Mouse (Mus musculus): Measurements from ENCODE around the gene A830031A19Rik.

A830031A19Rik gene

GRCm38 (mm10) chr11:24074634-24075104 lies at the start of gene A830031A19Rik:
Gene A830031A19Rik, minus strand, starts transcription at chr11:24075054.
- DNase-seq (ENCODE audit: low spot score in 2 of 2): peak in 1 of 2 experiments; percentile 41

- DNase-seq (ENCODE audit: low spot score in 2 of 2): no peak
Observed at GRCm38 (mm10) chr11:24123991-24124390, 49.1 kb upstream of the A830031A19Rik start.

- no peak for DNase-seq (ENCODE audit: low spot score in 2 of 2)
Observed at GRCm38 (mm10) chr11:24122899-24123298, 48.0 kb upstream of the A830031A19Rik start.

GRCm38 (mm10) chr11:24121136-24121535 lies 46.3 kb upstream of the A830031A19Rik start:
- DNase-seq (ENCODE audit: low spot score in 2 of 2): no peak

- DNase-seq (ENCODE audit: low spot score in 2 of 2): peak in 1 of 2 experiments; percentile 10
Observed at GRCm38 (mm10) chr11:24116582-24117318, 41.9 kb upstream of the A830031A19Rik start.

GRCm38 (mm10) chr11:24116041-24116440 lies 41.2 kb upstream of the A830031A19Rik start:
- DNase-seq (ENCODE audit: low spot score in 2 of 2): peak in 1 of 2 experiments; percentile 18

- DNase-seq (ENCODE audit: low spot score in 2 of 2): peak in 1 of 2 experiments; percentile 14
Observed at GRCm38 (mm10) chr11:24115017-24115752, 40.3 kb upstream of the A830031A19Rik start.

- DNase-seq (ENCODE audit: low spot score in 2 of 2): no peak
Observed at GRCm38 (mm10) chr11:24111720-24112119, 36.9 kb upstream of the A830031A19Rik start.

GRCm38 (mm10) chr11:24110113-24110512 lies 35.3 kb upstream of the A830031A19Rik start:
- DNase-seq (ENCODE audit: low spot score in 2 of 2): no peak

- no peak for DNase-seq (ENCODE audit: low spot score in 2 of 2)
Observed at GRCm38 (mm10) chr11:24109388-24109787, 34.5 kb upstream of the A830031A19Rik start.

- no peak for DNase-seq (ENCODE audit: low spot score in 2 of 2)
Observed at GRCm38 (mm10) chr11:24108974-24109373, 34.1 kb upstream of the A830031A19Rik start.

- DNase-seq (ENCODE audit: low spot score in 2 of 2): no peak
Observed at GRCm38 (mm10) chr11:24107414-24107813, 32.6 kb upstream of the A830031A19Rik start.

GRCm38 (mm10) chr11:24103128-24103742 lies 28.4 kb upstream of the A830031A19Rik start:
- no peak for DNase-seq (ENCODE audit: low spot score in 2 of 2)

GRCm38 (mm10) chr11:24102372-24102771 lies 27.5 kb upstream of the A830031A19Rik start:
- DNase-seq (ENCODE audit: low spot score in 2 of 2): no peak

- peak in 1 of 2 experiments; percentile 32 for DNase-seq (ENCODE audit: low spot score in 2 of 2)
Observed at GRCm38 (mm10) chr11:24101625-24102024, 26.8 kb upstream of the A830031A19Rik start.

- peak; percentile 38 for DNase-seq (ENCODE audit: low spot score in 2 of 2)
Observed at GRCm38 (mm10) chr11:24100449-24101070, 25.7 kb upstream of the A830031A19Rik start.

GRCm38 (mm10) chr11:24099886-24100293 lies 25.0 kb upstream of the A830031A19Rik start:
- DNase-seq (ENCODE audit: low spot score in 2 of 2): peak in 1 of 2 experiments; percentile 74

- DNase-seq (ENCODE audit: low spot score in 2 of 2): no peak
Observed at GRCm38 (mm10) chr11:24099215-24099614, 24.4 kb upstream of the A830031A19Rik start.

- DNase-seq (ENCODE audit: low spot score in 2 of 2): no peak
Observed at GRCm38 (mm10) chr11:24098662-24099061, 23.8 kb upstream of the A830031A19Rik start.

- DNase-seq (ENCODE audit: low spot score in 2 of 2): no peak
Observed at GRCm38 (mm10) chr11:24098069-24098468, 23.2 kb upstream of the A830031A19Rik start.

- no peak for DNase-seq (ENCODE audit: low spot score in 2 of 2)
Observed at GRCm38 (mm10) chr11:24097026-24097425, 22.2 kb upstream of the A830031A19Rik start.

GRCm38 (mm10) chr11:24096483-24096882 lies 21.6 kb upstream of the A830031A19Rik start:
- DNase-seq (ENCODE audit: low spot score in 2 of 2): no peak

All from spleen, postnatal 10 days (tissue).